Mouse (Mus musculus) lung, embryonic 16.5 days (tissue): ENCODE measurements around the gene Prkaa2. TPM values are rescaled to one million over a fixed set of nuclear protein-coding genes. Genes with fewer than 3 reads are reported as not detected.

ENCODE experiments used
- ATAC-seq: fragments of 200-750 bp; cut with Nextera tagmentation; 2 replicates; pipeline ENCODE4 v1.8.0; 2017; ENCODE audit warnings: low read depth, mild to moderate bottlenecking, moderate library complexity
- H3K27ac ChIP-seq: fragments of 300-500 bp; sonication (generic); 2 replicates; pipeline ENCODE4 v1.5.1; 2014; ENCODE audit warnings: mild to moderate bottlenecking, control low read depth, low read length
- H3K27me3 ChIP-seq: fragments of 300-500 bp; sonication (generic); 2 replicates; pipeline ENCODE4 v1.6.1; 2014; ENCODE audit warnings: low read depth, low read length, mixed read lengths; ENCODE audit not compliant: control insufficient read depth, insufficient read depth
- H3K36me3 ChIP-seq: fragments of 300-500 bp; sonication (generic); 2 replicates; pipeline ENCODE4 v1.6.1; 2014; ENCODE audit warnings: low read length; ENCODE audit not compliant: control insufficient read depth, insufficient read depth
- H3K4me1 ChIP-seq: fragments of 300-500 bp; sonication (generic); replicated peaks from 2 replicates; pipeline ENCODE4 v1.6.1; 2014; ENCODE audit warnings: low read length, mixed read lengths; ENCODE audit not compliant: control insufficient read depth, insufficient read depth
- H3K4me2 ChIP-seq: fragments of 300-500 bp; sonication (generic); 2 replicates; pipeline ENCODE4 v1.6.1; 2014; ENCODE audit warnings: low read depth, low read length, control low read depth
- H3K4me3 ChIP-seq: fragments of 300-500 bp; sonication (generic); 2 replicates; pipeline ENCODE4 v1.5.1; 2014; ENCODE audit warnings: mild to moderate bottlenecking, low read length, control low read depth
- H3K9ac ChIP-seq: fragments of 300-500 bp; sonication (generic); 2 replicates; pipeline ENCODE4 v1.6.1; 2014; ENCODE audit warnings: low read length, control low read depth
- H3K9me3 ChIP-seq: fragments of 300-500 bp; sonication (generic); 2 replicates; pipeline ENCODE4 v1.6.1; 2016; ENCODE audit warnings: low read length; ENCODE audit not compliant: control insufficient read depth
- WGBS: fragments of 180-500 bp; shearing (Covaris S2); extraction: QIAGEN DNeasy Blood & Tissue Kit; methylation state at CpG from one replicate; pipeline ENCODE4 v1.1.7; 2014; 5-methylcytosine and 5-hydroxymethylcytosine counted together
- polyA plus RNA-seq: library from polyadenylated mRNA; unstranded; fragments of >200 nt; fragmentation: Nextera tagmentation; extraction: Ambion mirVana; gene quantifications from 2 replicates; pipeline ENCODE4 v1.2.1, GENCODE M21; 2015

The Prkaa2 gene
- polyA plus RNA-seq, 1 experiment from 2014 or later: 2.8 TPM

DNA sequence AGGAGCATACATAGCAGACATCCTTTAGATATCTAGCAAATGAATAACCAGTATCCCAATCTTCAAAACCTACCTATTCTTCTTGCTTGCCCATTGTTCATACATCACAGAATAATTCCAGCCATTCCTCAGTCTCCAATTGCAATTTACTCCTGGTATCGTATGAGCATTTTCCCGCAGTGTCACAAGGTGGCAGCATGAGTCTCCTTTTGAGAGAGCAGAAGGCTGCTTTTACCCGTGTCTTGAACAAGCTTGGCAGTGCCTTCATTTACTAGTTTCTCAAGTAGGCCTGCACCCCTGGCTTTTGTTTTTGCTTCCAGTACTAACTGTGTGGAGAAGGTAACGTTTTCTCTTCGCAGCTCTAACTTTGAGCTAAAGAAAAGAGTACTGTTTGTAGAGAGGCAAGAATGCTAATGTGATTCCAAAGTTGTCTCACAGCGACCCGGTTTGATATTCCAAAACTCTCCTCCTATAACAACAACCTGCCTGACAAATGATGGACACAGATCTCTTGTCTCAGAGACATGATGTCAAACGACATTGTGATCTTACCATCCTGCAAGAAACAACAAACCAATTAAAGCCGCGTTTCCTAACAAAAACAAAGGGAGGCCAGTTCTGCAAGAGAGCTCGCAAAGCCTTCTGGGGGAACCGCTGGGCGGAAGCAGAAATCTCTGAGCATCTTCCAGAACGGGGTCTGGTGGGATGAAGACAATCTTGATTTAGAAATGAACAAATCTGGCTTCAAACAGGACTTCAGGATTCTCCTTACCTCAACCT is 42.4 kb upstream of the Prkaa2 start:
- no peaks in the 10 kb centered on the region for H3K4me1 ChIP-seq
- no peak overlapping the region for H3K4me3 ChIP-seq
- H3K36me3 ChIP-seq: no peaks in the 10 kb centered on the region
- H3K27me3 ChIP-seq: no peaks in the 10 kb centered on the region
- WGBS: 42% methylated on average over 14 of the region's 14 CpGs
- no peak overlapping the region for H3K9ac ChIP-seq
- H3K4me2 ChIP-seq: no peak overlapping the region
- peak; percentile 54; the same call in 1 of the 2 replicates for ATAC-seq
- H3K27ac ChIP-seq: no peak overlapping the region
- no peaks in the 10 kb centered on the region for H3K9me3 ChIP-seq

DNA sequence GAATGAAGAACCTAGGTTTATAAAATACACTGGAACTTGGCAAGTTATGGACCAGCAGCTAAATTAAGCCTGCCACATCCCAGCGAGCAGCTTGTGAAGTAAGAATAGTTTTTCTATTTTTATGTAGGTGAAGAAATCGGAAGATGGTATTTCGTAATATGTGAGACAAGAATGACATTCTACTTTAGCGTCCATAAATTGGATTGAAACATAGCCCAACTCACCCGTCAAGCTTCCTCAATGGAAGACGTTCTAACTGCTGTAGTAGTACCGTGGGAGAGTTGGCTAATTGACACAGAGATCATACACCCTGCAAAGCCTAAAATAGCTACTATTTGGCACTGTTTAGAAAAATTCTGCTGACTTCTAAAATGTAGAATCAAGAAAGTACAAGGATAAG is 39.8 kb upstream of the Prkaa2 start:
- Histone ChIP-seq H3K9me3 (0 out of 2 replicates have a peak, but pooled peaks cover 3% of the 10 kb centered on the region), H3K27me3 (no peaks in the 10 kb centered on the region), H3K9ac (no peak overlapping the region), H3K27ac (no peak overlapping the region), H3K4me3 (no peak overlapping the region), H3K4me1 (no peaks in the 10 kb centered on the region), H3K4me2 (no peak overlapping the region), H3K36me3 (no peaks in the 10 kb centered on the region)
- 63% methylated on average over 7 of the region's 7 CpGs for WGBS
- ATAC-seq: peak; percentile 56; the same call in 1 of the 2 replicates

DNA sequence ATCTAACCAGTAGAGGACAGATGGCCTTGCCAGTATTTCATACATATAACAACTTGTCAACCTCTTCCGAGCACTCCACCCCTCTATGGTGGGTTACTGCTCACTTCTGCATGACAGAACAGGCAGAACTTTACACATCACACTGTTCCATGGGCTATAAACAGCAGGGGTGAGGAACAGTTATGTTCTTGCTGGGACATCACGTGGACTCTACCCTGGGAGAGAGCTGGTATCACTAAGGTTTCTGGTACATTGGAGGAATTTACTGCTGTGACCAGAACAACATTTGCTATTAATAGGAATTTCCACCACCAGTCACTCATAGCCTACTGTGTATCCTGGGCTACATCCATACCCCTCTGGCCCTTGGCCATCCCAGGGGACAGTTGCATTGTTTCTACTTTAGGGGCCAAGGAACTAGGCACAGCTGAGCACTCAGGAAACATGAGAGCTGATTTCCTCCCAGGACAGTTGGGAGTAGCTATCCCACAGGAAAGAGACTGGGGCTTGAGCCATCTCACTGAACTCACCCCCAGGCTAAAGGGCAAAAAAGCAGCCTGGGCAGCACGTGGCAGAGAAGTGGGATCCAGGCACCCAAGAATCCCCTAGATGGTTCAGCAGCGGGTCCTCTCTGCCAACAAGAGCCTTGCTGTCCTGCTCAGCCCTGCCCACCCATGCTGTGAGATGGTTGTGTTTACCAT is 23.8 kb upstream of the Prkaa2 start:
- no peak for ATAC-seq
- no peak overlapping the region for H3K9ac ChIP-seq
- no peaks in the 10 kb centered on the region; the same call in 1 of the 2 replicates for H3K4me1 ChIP-seq
- H3K36me3 ChIP-seq: no peaks in the 10 kb centered on the region
- H3K27me3 ChIP-seq: no peaks in the 10 kb centered on the region
- no peaks in the 10 kb centered on the region for H3K9me3 ChIP-seq
- H3K4me3 ChIP-seq: no peak overlapping the region
- H3K27ac ChIP-seq: no peak overlapping the region
- 74% methylated on average over 4 of the region's 4 CpGs for WGBS
- no peak overlapping the region for H3K4me2 ChIP-seq

DNA sequence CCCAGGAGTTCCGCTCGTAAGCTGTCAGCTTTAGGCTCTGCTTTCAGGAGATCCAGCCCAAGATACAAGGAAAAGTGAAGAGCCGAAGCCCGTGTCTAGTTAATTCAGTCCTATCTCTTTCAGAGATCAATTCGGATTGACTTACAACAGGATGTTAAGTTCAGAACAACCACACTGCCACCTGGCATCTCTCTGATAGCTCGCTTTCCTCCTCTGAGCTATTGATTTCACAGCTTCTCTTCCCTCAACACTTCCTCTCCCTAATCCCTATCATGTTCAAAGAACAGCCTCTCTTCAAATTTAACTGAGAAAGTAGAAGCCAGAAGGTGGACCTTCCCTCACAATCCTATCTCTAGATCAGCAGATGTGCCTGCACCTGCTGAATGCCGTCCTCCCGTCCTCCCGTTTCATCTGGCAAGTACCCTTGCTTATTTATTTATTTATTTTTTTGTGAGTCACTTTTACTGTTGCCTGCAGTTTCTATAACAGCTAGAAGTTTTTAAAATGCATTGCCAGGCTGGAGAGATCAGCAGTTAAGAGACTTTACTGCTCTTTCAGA is 22.1 kb upstream of the Prkaa2 start:
- no peak overlapping the region for H3K4me3 ChIP-seq
- H3K27ac ChIP-seq: no peak overlapping the region
- no peaks in the 10 kb centered on the region for H3K9me3 ChIP-seq
- H3K4me2 ChIP-seq: no peak overlapping the region
- no peaks in the 10 kb centered on the region; the same call in 1 of the 2 replicates for H3K4me1 ChIP-seq
- WGBS: 72% methylated on average over 9 of the region's 9 CpGs
- H3K9ac ChIP-seq: no peak overlapping the region
- no peaks in the 10 kb centered on the region for H3K27me3 ChIP-seq
- ATAC-seq: no peak
- no peaks in the 10 kb centered on the region for H3K36me3 ChIP-seq

DNA sequence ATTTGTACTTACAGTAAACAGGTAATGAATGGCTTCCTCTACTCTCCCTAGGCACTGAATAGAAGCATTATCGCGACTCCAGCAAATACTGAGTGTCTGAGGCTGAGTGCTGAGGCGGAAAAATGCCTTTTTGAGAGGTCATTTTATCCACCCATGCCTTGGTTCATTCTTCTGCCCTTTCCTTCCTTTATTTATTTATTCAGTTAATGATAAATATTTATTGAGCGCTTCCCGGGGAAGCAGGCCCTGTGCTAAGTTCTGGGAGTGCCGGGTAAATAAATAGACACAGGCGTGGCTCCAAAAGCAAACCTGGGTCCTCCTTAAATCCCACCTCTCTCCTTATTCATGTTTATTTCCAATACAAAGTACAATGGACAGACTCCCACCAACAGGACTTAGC is 19.5 kb upstream of the Prkaa2 start:
- no peak overlapping the region for H3K9ac ChIP-seq
- no peaks in the 10 kb centered on the region for H3K4me1 ChIP-seq
- no peak for ATAC-seq
- H3K27me3 ChIP-seq: no peaks in the 10 kb centered on the region
- WGBS: 24% methylated on average over 7 of the region's 7 CpGs
- H3K4me2 ChIP-seq: no peak overlapping the region
- H3K36me3 ChIP-seq: no peaks in the 10 kb centered on the region
- no peak overlapping the region for H3K27ac ChIP-seq
- no peaks in the 10 kb centered on the region for H3K9me3 ChIP-seq
- no peak overlapping the region for H3K4me3 ChIP-seq

DNA sequence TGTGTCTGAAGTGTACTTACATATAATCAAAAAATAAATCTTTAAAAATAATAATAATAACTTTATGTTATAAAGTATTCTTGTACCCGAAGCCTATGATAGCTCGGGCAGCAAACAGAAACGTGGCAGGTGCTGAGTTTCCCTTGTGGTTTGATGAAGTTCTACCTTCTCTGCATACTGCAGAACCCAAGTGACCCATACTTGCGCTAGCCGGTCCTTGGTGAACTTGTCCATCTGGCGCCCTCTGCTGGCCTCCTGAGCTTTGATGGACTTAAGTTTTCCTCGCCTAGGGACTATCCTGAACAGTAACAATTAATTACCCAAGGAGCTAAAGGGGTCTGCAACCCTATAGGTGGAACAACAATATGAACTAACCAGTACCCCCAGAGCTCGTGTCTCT is 12.7 kb upstream of the Prkaa2 start:
- no peak for ATAC-seq
- no peak overlapping the region for H3K4me2 ChIP-seq
- 42% methylated on average over 8 of the region's 8 CpGs for WGBS
- no peak overlapping the region for H3K27ac ChIP-seq
- no peaks in the 10 kb centered on the region for H3K4me1 ChIP-seq
- H3K36me3 ChIP-seq: no peaks in the 10 kb centered on the region
- no peak overlapping the region for H3K9ac ChIP-seq
- no peak overlapping the region for H3K4me3 ChIP-seq
- H3K27me3 ChIP-seq: no peaks in the 10 kb centered on the region
- no peaks in the 10 kb centered on the region for H3K9me3 ChIP-seq

DNA sequence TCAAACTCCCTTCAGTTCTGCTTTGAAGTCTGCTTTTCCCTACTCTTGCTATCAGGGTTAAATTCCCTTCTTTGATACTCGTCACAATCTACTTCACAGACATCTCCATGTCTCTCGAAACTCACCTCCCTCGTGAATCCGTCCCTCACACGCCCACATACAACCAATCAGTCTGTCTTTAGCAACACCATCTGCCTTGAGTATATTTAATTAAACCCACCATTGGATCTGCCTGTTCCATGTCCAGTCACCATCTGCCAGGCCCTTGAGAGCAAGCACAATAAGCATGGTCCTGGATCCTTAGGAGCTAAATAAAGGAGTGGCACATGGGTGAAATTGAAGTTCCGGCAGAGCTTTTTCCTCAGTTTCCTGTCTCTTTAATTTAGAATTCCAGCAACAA is 11.4 kb upstream of the Prkaa2 start:
- 76% methylated on average over 6 of the region's 6 CpGs for WGBS
- Histone ChIP-seq H3K9me3 (no peaks in the 10 kb centered on the region), H3K4me2 (no peak overlapping the region), H3K27ac (no peak overlapping the region), H3K27me3 (no peaks in the 10 kb centered on the region), H3K4me1 (no peaks in the 10 kb centered on the region), H3K9ac (no peak overlapping the region), H3K4me3 (no peak overlapping the region), H3K36me3 (no peaks in the 10 kb centered on the region)
- ATAC-seq: no peak

DNA sequence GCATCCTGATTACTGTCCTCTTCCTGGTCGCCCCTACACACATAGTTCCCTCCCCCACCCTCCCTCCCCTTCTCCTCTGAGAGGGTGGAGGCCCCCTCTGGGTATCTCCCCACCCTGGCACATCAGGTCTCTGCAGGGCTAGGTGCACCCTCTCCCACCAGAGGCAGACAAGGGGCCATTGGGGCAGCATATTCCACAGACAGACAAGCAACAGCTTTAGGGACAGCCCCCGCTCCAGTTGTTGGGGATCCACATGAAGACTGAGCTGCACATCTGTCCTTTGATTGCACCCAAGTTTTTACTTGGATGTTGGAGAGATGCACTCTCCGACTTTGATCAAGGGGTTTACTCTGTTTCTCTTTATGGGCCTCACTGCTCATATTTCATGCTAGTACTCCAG is 3.8 kb upstream of the Prkaa2 start:
- H3K9ac ChIP-seq: no peak overlapping the region
- ATAC-seq: no peak
- no peak overlapping the region for H3K27ac ChIP-seq
- 64% methylated on average over 3 of the region's 3 CpGs for WGBS
- no peaks in the 10 kb centered on the region for H3K36me3 ChIP-seq
- no peaks in the 10 kb centered on the region for H3K9me3 ChIP-seq
- no peak overlapping the region for H3K4me3 ChIP-seq
- H3K4me2 ChIP-seq: no peak overlapping the region
- peaks cover 4% of the 10 kb centered on the region; the same call in 1 of the 2 replicates for H3K27me3 ChIP-seq
- H3K4me1 ChIP-seq: peaks cover 6% of the 10 kb centered on the region; the same call in 1 of the 2 replicates

DNA sequence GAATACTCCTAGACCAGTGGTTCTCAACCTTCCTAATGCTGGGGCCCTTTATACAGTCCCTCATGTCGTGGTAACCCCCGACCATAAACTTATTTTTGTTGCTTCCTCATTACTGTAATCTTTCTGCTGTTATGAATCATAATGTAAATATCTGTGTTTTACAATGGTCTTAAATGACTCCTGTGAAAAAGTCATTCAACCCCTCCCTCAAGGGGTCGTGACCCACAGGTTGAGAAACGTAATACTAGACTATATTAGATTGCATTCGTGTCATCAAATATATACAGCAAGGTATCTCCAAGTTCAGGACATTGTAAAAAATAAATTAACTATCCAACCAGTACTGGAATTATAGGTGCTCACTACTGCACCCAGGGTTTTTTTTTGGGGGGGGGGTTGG is 3.4 kb upstream of the Prkaa2 start:
- H3K4me1 ChIP-seq: peaks cover 6% of the 10 kb centered on the region; the same call in 1 of the 2 replicates
- no peak overlapping the region for H3K9ac ChIP-seq
- no peak overlapping the region for H3K27ac ChIP-seq
- WGBS: 77% methylated on average over 5 of the region's 5 CpGs
- no peak for ATAC-seq
- H3K9me3 ChIP-seq: no peaks in the 10 kb centered on the region
- H3K27me3 ChIP-seq: peaks cover 4% of the 10 kb centered on the region; the same call in 1 of the 2 replicates
- H3K36me3 ChIP-seq: no peaks in the 10 kb centered on the region
- no peak overlapping the region for H3K4me3 ChIP-seq
- H3K4me2 ChIP-seq: no peak overlapping the region
